Mouse (Mus musculus): ENCODE measurements at regions not wholly inside any gene's neighbourhood (a gene's known extent, or its start where the extent isn't known, plus 50 kb on each side); places are given as distances from the start of the nearest gene placed in this dataset.

GRCm38 (mm10) chr12:65712304-65712703 lies 487.0 kb downstream of the Wdr20rt start:
- WGBS = 75% methylated on average over 2 of the region's 2 CpGs
- no peaks in the 10 kb centered on the region for H3K27me3 ChIP-seq (ENCODE audit: control insufficient read depth, insufficient read depth, low read depth, low read length)

More at GRCm38 (mm10) chr12:65712304-65712703, 487.0 kb downstream of the Wdr20rt start:
- Histone ChIP-seq H3K9ac (ENCODE audit: low read length) (no peak overlapping the region), H3K4me2 (ENCODE audit: low read depth, low read length) (no peak overlapping the region), H3K4me3 (ENCODE audit: low read length) (no peak overlapping the region), H3K4me1 (replicated peaks; ENCODE audit: control insufficient read depth, insufficient read depth, low read length) (no peaks in the 10 kb centered on the region), H3K9me3 (ENCODE audit: control insufficient read depth, low read length) (no peaks in the 10 kb centered on the region), H3K27ac (ENCODE audit: low read length) (no peak overlapping the region), H3K36me3 (ENCODE audit: control insufficient read depth, insufficient read depth, low read length) (no peaks in the 10 kb centered on the region)
- no peak for ATAC-seq (ENCODE audit: low read depth)

All from lung, embryonic 16.5 days (tissue).